Mouse (Mus musculus): ENCODE results near the gene Hip1r. TPM values are rescaled to one million over a fixed set of nuclear protein-coding genes. Genes with fewer than 3 reads are reported as not detected.

The Hip1r gene
- polyA plus RNA-seq, 1 experiment from 2014 or later, result 11.4 TPM

GRCm38 (mm10) chr5:124006082-124006873, 32.9 kb downstream of the Hip1r start:
- no peaks in the 10 kb centered on the region for H3K9me3 ChIP-seq (replicated peaks)
- H3K4me3 ChIP-seq (replicated peaks), result no peak overlapping the region
- no peak overlapping the region for H3K9ac ChIP-seq
- H3K4me2 ChIP-seq, result no peak overlapping the region
- H3K36me3 ChIP-seq (replicated peaks), result peaks cover 87% of the 10 kb centered on the region
- WGBS (ENCODE audit: insufficient replicate concordance), result 84% methylated on average over 26 of the region's 26 CpGs
- H3K4me1 ChIP-seq (replicated peaks), result peaks cover 42% of the 10 kb centered on the region
- no peak overlapping the region for H3K27ac ChIP-seq (replicated peaks)
- H3K27me3 ChIP-seq, result no peaks in the 10 kb centered on the region
- no peak for ATAC-seq (ENCODE audit: insufficient read depth)

DNA sequence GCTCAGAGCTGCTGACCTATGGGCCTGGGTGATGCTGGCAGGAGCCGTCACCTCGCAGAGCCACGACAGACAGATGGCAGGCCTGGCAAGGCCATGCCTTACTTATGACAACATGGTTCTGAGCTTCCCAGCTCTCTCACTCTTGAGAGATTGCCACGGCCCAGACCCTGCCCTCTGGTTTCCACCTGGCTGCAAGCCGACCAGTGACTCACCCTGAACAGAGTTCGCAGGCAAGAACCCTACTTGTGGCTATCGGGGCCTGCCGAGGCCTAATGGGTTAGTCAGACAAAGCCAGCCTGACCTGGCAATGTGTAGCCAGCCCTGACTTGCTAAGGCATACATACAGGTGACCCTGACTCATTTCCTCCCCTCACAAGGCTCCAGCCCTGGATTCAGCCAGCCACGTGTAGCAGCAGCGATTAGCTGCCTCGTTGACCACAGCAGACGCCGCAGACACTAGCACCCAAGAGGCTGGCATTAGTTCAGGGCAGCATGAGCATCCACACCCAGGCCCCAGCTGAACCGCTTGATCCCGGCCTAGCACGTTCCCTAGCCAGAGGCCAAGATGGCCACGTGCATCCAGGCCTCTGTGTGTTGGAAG, 33.6 kb downstream of the Hip1r start:
- Histone ChIP-seq H3K36me3 (replicated peaks) (peaks cover 81% of the 10 kb centered on the region), H3K4me2 (no peak overlapping the region), H3K27ac (replicated peaks) (no peak overlapping the region), H3K9ac (no peak overlapping the region), H3K4me1 (replicated peaks) (peaks cover 45% of the 10 kb centered on the region), H3K4me3 (replicated peaks) (no peak overlapping the region), H3K9me3 (replicated peaks) (no peaks in the 10 kb centered on the region), H3K27me3 (no peaks in the 10 kb centered on the region)
- ATAC-seq (ENCODE audit: insufficient read depth), result no peak
- 82% methylated on average over 17 of the region's 17 CpGs for WGBS (ENCODE audit: insufficient replicate concordance)

DNA sequence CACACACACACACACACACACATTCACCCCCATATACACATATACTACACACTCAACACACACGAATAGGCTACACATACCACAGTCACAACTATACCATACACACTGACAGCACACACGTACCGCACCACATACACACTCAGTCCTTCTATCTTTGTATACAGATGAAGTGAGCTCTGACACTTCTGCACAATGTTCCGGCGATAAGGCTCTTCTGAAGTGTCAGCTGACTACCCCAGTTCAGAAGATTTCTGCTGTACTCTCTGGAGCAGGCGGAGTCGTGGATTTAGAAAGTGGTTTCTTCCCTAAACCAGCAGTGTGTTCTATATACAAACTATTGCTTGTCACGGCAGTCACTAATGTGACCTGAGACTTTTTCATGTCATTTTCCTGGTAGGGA, 36.6 kb downstream of the Hip1r start:
- Histone ChIP-seq H3K4me1 (replicated peaks) (peaks cover 65% of the 10 kb centered on the region), H3K4me2 (peak overlapping the region; percentile 58), H3K36me3 (replicated peaks) (peaks cover 53% of the 10 kb centered on the region), H3K9me3 (replicated peaks) (no peaks in the 10 kb centered on the region), H3K27me3 (no peaks in the 10 kb centered on the region), H3K4me3 (replicated peaks) (peak overlapping the region; percentile 21; the same call in 1 of the 2 replicates), H3K9ac (peak overlapping the region; percentile 15; the same call in 1 of the 2 replicates), H3K27ac (replicated peaks) (peak overlapping the region; percentile 81)
- peak; percentile 81 for ATAC-seq (ENCODE audit: insufficient read depth)
- WGBS (ENCODE audit: insufficient replicate concordance), result 31% methylated on average over 8 of the region's 8 CpGs

DNA sequence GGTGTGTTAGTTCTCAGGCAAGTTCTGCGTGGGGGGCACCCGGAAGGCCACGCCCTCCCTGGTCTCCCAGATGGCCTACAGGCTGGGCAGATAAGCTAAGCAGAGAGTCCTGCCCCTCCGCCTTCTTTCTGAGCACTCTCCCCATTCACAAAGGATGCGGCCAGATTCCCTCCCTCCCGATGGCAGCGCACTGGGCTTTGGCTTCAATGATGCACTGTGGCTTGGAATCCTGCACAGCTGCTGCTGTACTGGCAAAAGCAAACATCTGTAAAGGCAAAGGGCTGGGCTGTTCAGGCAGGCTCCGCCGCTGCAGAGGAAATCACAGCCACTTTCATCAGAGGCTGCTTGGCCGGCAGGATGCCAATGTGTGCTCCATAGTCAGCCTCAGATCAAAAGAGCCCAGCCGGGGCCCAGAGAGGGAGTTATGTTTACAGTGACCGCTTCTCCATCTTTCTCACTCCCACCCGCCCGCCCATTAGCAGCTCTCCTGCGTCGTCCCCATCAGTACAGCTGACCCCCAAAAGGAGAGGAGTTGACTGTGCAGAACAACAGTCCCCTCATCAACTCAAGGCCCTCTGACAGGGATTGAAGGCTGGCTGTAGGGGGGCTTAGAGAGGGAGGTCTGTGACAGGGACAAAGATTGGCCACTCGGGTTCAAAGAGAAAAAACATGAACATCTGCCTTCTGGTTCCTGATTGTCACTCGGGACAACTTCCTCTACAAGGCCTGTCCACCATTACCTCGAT, 37.7 kb downstream of the Hip1r start:
- H3K27me3 ChIP-seq, result no peaks in the 10 kb centered on the region
- H3K27ac ChIP-seq (replicated peaks), result peak overlapping the region; percentile 81
- 10% methylated on average over 19 of the region's 19 CpGs for WGBS (ENCODE audit: insufficient replicate concordance)
- H3K9me3 ChIP-seq (replicated peaks), result no peaks in the 10 kb centered on the region
- 0 out of 2 replicates have a peak overlapping the region, but pooled peaks have one; percentile 15 for H3K9ac ChIP-seq
- H3K4me2 ChIP-seq, result peak overlapping the region; percentile 58
- peaks cover 44% of the 10 kb centered on the region for H3K36me3 ChIP-seq (replicated peaks)
- H3K4me3 ChIP-seq (replicated peaks), result peak overlapping the region; percentile 21
- H3K4me1 ChIP-seq (replicated peaks), result peaks cover 72% of the 10 kb centered on the region
- ATAC-seq (ENCODE audit: insufficient read depth), result peak; percentile 71

DNA sequence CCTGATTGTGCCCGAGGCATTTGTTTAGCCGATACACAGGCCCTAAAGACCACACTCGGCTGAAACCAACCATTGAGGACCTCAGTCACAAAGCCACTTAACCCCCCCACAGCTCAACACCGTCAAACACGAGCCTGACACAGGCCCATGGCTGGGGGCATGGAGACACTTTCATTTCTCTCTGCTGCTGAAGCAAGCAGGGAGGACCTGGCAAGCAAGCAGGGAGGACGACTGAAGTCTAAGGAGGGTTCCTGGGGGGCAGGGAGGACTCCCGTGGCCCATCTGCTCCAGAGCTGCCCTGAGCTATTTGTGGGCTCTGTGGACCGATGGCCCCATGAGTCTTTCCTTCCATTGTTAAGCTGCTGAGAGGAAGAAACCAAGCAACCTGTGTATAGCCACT, 38.5 kb downstream of the Hip1r start:
- Histone ChIP-seq H3K27ac (replicated peaks) (peak overlapping the region; percentile 81), H3K4me2 (peak overlapping the region; percentile 58), H3K36me3 (replicated peaks) (peaks cover 35% of the 10 kb centered on the region), H3K9me3 (replicated peaks) (no peaks in the 10 kb centered on the region), H3K4me3 (replicated peaks) (no peak overlapping the region), H3K4me1 (replicated peaks) (peaks cover 77% of the 10 kb centered on the region), H3K27me3 (no peaks in the 10 kb centered on the region), H3K9ac (no peak overlapping the region)
- ATAC-seq (ENCODE audit: insufficient read depth), result no peak
- WGBS (ENCODE audit: insufficient replicate concordance), result 16% methylated on average over 8 of the region's 8 CpGs

- Histone ChIP-seq H3K36me3 (replicated peaks) (peaks cover 26% of the 10 kb centered on the region), H3K9ac (no peak overlapping the region), H3K27me3 (no peaks in the 10 kb centered on the region), H3K4me1 (replicated peaks) (peaks cover 87% of the 10 kb centered on the region), H3K4me3 (replicated peaks) (no peak overlapping the region), H3K27ac (replicated peaks) (peak overlapping the region; percentile 81; the same call in 1 of the 2 replicates), H3K9me3 (replicated peaks) (no peaks in the 10 kb centered on the region), H3K4me2 (peak overlapping the region; percentile 3; the same call in 1 of the 2 replicates)
- no peak for ATAC-seq (ENCODE audit: insufficient read depth)
- 21% methylated on average over 10 of the region's 10 CpGs for WGBS (ENCODE audit: insufficient replicate concordance)
These were observed 39.5 kb downstream of the Hip1r start for GRCm38 (mm10) chr5:124012885-124013284.

DNA sequence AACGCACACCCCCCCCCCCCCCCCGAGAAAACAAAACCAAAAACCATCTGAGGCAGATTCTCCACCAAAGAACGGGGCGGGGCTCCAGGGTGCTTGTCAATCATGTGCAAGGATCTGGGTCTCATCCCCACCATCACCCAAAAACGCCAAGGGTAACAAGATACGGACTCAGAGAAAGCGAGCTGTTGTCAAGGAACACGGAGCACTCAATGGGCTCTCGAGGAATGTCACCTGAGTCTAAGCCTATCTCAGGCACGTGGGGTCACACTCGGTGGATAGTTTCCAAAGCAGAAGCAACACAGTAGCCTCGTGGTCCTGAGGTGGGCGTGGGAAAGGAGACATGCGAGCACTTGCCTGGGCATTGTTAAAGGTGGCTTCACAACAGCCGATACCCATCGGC, 40.3 kb downstream of the Hip1r start:
- no peak for ATAC-seq (ENCODE audit: insufficient read depth)
- H3K27ac ChIP-seq (replicated peaks), result no peak overlapping the region
- peaks cover 95% of the 10 kb centered on the region for H3K4me1 ChIP-seq (replicated peaks)
- peaks cover 17% of the 10 kb centered on the region for H3K36me3 ChIP-seq (replicated peaks)
- H3K4me2 ChIP-seq, result no peak overlapping the region
- no peaks in the 10 kb centered on the region for H3K9me3 ChIP-seq (replicated peaks)
- no peaks in the 10 kb centered on the region for H3K27me3 ChIP-seq
- no peak overlapping the region for H3K9ac ChIP-seq
- WGBS (ENCODE audit: insufficient replicate concordance), result 65% methylated on average over 16 of the region's 16 CpGs
- no peak overlapping the region for H3K4me3 ChIP-seq (replicated peaks)

- Histone ChIP-seq H3K4me3 (replicated peaks) (no peak overlapping the region), H3K9ac (no peak overlapping the region), H3K4me2 (no peak overlapping the region), H3K27me3 (no peaks in the 10 kb centered on the region), H3K36me3 (replicated peaks) (peaks cover 13% of the 10 kb centered on the region), H3K9me3 (replicated peaks) (no peaks in the 10 kb centered on the region), H3K4me1 (replicated peaks) (peaks cover 99% of the 10 kb centered on the region), H3K27ac (replicated peaks) (no peak overlapping the region)
- no peak for ATAC-seq (ENCODE audit: insufficient read depth)
- WGBS (ENCODE audit: insufficient replicate concordance), result 87% methylated on average over 3 of the region's 3 CpGs
These were observed 40.8 kb downstream of the Hip1r start for GRCm38 (mm10) chr5:124014180-124014579.

DNA sequence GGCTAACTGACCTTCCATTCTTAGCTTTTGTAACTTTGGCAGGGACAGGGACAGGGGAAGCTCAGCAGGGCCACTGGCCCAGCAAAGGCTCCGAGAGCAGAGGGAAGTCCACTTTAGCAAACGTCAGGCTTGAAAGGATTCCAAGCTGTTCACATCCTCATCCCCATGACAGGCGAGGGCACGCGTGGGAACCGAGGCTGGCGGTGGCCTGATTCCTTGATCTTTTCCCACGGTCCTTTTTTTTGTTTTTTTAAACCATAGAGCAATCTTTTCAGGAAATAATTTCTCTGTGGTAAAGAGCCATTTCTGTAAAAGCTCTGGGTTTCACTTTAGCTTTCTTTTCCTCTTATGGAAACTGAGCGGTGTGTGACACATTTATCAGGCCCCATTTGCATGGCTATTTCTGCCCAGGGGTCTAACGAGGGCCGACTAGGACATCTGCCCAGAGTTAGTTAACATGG, 41.4 kb downstream of the Hip1r start:
- Histone ChIP-seq H3K9ac (no peak overlapping the region), H3K27ac (replicated peaks) (no peak overlapping the region)

DNA sequence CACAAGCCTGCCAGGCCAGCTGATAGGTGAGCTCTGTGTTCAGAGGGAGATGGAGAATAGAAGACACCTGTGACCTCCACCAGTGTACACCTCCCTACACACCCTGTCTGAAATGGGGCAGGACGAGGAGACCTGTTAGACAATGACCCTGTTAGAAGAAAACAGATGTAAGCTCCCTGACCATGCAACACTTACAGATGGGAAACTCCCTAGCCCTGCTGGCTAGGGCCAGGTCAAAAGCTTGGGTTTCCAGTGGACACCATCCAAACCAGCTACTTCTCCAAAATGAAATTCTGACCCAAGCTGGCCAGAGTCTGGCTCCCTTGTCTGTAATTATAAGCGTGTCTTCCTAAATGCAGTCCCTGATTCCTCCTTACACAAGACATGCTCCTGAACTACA, 42.3 kb downstream of the Hip1r start:
- 69% methylated on average over 2 of the region's 2 CpGs for WGBS (ENCODE audit: insufficient replicate concordance)
- Histone ChIP-seq H3K27ac (replicated peaks) (no peak overlapping the region), H3K4me3 (replicated peaks) (no peak overlapping the region), H3K36me3 (replicated peaks) (peaks cover under 1% of the 10 kb centered on the region; the same call in 1 of the 2 replicates), H3K27me3 (no peaks in the 10 kb centered on the region), H3K9ac (no peak overlapping the region), H3K4me1 (replicated peaks) (peaks cover 99% of the 10 kb centered on the region), H3K9me3 (replicated peaks) (no peaks in the 10 kb centered on the region), H3K4me2 (no peak overlapping the region)
- no peak for ATAC-seq (ENCODE audit: insufficient read depth)

More for the DNA sequence above, 41.4 kb downstream of the Hip1r start:
- Histone ChIP-seq H3K27me3 (no peaks in the 10 kb centered on the region), H3K36me3 (replicated peaks) (peaks cover 7% of the 10 kb centered on the region; the same call in 1 of the 2 replicates), H3K4me2 (peak overlapping the region; percentile 2; the same call in 1 of the 2 replicates), H3K4me1 (replicated peaks) (peaks cover 99% of the 10 kb centered on the region), H3K4me3 (replicated peaks) (no peak overlapping the region), H3K9me3 (replicated peaks) (no peaks in the 10 kb centered on the region)
- no peak for ATAC-seq (ENCODE audit: insufficient read depth)
- 55% methylated on average over 11 of the region's 11 CpGs for WGBS (ENCODE audit: insufficient replicate concordance)

All from liver, embryonic 15.5 days (tissue).